Mouse (Mus musculus) CD4-positive, CD25-positive, alpha-beta regulatory T cell, adult 2 months (primary cell): Measurements from ENCODE around the gene Pknox1.
A peak's percentile ranks its signal among the peaks of the same experiment; 100 is the strongest.
"Not testable (repeated sequence)": the region's sequence is repeated elsewhere in the genome, so short reads cannot be mapped to it uniquely, and the experiment has no call there.

Experiments used
- DNase-seq: peaks from one replicate; pipeline ENCODE4 v3.0.0-alpha.2; 2012; ENCODE audit warnings: low read depth, low spot score

The Pknox1 gene

GRCm38 (mm10) chr17:31552601-31553000, 11.9 kb upstream of the Pknox1 start:
- DNase-seq = not testable (repeated sequence)

- no peak for DNase-seq
These were observed 8.3 kb upstream of the Pknox1 start for GRCm38 (mm10) chr17:31556253-31556652.

GRCm38 (mm10) chr17:31557124-31557880, 7.2 kb upstream of the Pknox1 start:
- peak; percentile 13 for DNase-seq

GRCm38 (mm10) chr17:31557947-31558542, 6.5 kb upstream of the Pknox1 start:
- peak; percentile 44 for DNase-seq

GRCm38 (mm10) chr17:31559021-31559789, 5.3 kb upstream of the Pknox1 start:
- DNase-seq = no peak

- DNase-seq = no peak
These were observed 911 bp upstream of the Pknox1 start for GRCm38 (mm10) chr17:31563632-31564014.

- DNase-seq = no peak
These were observed 265 bp downstream of the Pknox1 start for GRCm38 (mm10) chr17:31564858-31565140.

- peak; percentile 86 for DNase-seq
These were observed 865 bp downstream of the Pknox1 start for GRCm38 (mm10) chr17:31565141-31566056.

- no peak for DNase-seq
These were observed 1.7 kb downstream of the Pknox1 start for GRCm38 (mm10) chr17:31566276-31566675.

GRCm38 (mm10) chr17:31569756-31570155, 5.2 kb downstream of the Pknox1 start:
- no peak for DNase-seq

GRCm38 (mm10) chr17:31570321-31570925, 5.9 kb downstream of the Pknox1 start:
- peak; percentile 66 for DNase-seq

- no peak for DNase-seq
These were observed 7.2 kb downstream of the Pknox1 start for GRCm38 (mm10) chr17:31571689-31572088.

GRCm38 (mm10) chr17:31574662-31575061, 10.1 kb downstream of the Pknox1 start:
- DNase-seq = no peak

GRCm38 (mm10) chr17:31576394-31577175, 12.1 kb downstream of the Pknox1 start:
- DNase-seq = no peak

GRCm38 (mm10) chr17:31580344-31580743, 15.8 kb downstream of the Pknox1 start:
- DNase-seq = no peak

- no peak for DNase-seq
These were observed 18.7 kb downstream of the Pknox1 start for GRCm38 (mm10) chr17:31583185-31583584.

GRCm38 (mm10) chr17:31583781-31584180, 19.2 kb downstream of the Pknox1 start:
- DNase-seq = no peak

GRCm38 (mm10) chr17:31588115-31588514, 23.6 kb downstream of the Pknox1 start:
- DNase-seq = no peak

- no peak for DNase-seq
These were observed 24.2 kb downstream of the Pknox1 start for GRCm38 (mm10) chr17:31588726-31589125.

- no peak for DNase-seq
These were observed 26.3 kb downstream of the Pknox1 start for GRCm38 (mm10) chr17:31590846-31591245.
